Mouse (Mus musculus) granulocyte monocyte progenitor cell, adult 5-6 weeks (primary cell): Measurements from ENCODE around the gene Cfap61. TPM values are rescaled to one million over a fixed set of nuclear protein-coding genes. Genes with fewer than 3 reads are reported as not detected.

Experiments
- ATAC-seq: replicated peaks from 2 replicates; pipeline ENCODE4 v1.8.0; 2016; ENCODE audit warnings: mild to moderate bottlenecking, moderate TSS enrichment, inconsistent platforms; ENCODE audit not compliant: poor library complexity, severe bottlenecking
- total RNA-seq, 2 experiments: library from RNA; stranded (forward) in 1 of 2; stranded (reverse) in 1 of 2; fragments of 200-712, 200-1000 nt in 1 of 2; fragments of >200 nt in 1 of 2; fragmentation: Nextera tagmentation in 1 of 2; gene quantifications; 2 replicates each; pipeline ENCODE4 v1.2.3; 2014 to 2017

Gene Cfap61
- total RNA-seq, 2 experiments from 2014 or later, result not detected

DNA sequence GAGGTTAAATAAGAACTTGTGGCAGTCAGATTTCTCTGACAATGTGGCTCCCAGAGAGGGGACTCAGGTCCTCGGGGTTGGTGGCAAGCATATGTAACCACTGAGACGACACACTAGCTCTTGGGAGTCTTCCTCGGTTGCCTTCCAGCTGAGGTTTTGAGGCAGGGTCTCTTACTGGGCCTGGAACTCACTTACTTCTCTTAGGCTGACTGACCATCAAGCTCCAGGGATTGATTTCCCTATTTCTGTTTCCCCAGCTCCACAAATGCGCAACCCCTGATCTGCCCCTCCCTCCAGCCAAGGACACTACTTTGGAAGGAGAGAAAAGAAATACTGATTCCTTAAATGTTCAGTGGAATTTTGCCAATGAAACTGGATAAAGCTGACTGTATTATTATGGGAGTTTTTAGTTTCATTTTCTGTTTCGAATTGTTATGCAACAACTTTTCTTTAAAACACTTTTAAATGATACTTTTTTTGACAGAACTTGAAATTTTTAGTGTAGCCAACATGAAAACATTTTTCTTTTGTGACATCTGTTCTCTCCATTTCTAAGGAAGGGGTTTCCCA, 63.5 kb downstream of the Cfap61 start:
- peak; percentile 40 for ATAC-seq

DNA sequence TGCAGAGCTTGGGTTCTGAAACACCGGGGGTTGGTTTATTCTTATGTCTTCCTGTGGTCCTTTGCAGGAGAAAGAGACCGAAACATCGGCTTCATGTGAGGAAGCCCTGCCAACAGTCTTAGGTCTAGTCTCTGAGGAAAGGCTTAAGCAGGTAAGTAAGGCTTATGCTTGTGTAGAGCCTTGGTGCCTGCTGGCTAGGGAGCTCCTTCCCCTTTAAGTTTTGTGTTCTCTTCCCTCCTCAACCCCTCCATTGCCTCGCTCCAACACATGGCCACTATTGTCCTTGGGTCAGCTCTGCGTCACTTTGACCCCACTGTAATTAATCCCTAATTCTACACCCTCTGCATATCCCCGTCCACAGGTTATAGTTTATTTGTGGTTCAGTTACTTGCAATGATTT, 74.2 kb downstream of the Cfap61 start:
- ATAC-seq, result no peak

DNA sequence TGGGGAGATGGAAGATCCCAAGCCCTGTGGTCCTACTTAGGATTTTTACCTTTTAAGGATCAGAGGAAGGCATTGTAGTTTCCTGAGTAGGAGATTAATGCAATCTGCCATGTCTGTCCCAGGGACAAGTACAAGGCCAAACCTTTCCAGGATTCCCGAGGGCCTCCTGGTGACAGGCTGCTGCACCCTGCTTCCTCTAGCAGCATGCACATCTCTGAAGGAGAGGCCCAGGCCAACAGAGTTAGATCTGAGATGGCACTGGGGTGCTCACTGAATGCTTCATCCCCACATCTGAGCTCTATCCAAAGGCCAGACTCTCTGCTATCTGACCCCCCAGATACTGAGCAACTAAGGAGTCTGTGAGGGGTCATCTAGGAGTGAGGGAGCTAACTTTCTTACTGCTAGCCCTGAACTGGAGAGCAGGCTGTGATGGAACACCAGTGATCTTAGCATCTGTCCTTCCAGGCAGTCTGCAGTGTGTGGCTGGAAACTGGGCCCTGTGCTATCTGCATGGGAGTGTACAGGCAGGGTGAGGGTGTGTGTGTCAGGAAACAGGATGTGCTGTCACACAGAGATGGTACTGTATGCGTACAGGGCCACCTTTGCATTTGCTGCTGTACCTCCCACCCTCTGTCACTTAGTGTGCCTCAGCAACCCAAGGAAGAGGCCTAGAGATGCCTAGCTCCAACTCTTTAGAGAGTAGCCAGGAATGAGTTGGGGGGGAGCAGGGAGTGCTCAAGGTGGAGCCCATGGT, 75.2 kb downstream of the Cfap61 start:
- ATAC-seq, result peak; percentile 37; the same call in 1 of the 2 replicates

DNA sequence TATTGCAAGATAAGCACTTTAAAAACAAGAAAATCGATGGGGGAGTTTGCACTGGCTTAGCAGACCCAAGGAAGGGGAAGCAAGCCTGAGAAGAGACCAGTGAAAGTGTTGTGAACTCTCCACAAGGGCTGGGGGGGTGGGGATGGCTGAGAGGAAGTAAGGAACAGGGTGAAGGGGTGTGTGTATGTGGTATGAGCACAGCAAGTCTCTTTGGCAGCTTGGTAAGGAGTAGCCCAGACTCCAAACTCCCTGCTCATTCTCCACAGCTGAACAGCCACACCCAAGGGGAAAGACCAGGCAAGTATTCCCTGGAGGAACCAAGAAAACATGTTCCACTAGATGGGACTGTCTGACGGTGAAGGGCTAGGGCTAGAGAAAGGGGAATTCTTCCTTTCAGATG, 76.2 kb downstream of the Cfap61 start:
- ATAC-seq, result peak; percentile 97

DNA sequence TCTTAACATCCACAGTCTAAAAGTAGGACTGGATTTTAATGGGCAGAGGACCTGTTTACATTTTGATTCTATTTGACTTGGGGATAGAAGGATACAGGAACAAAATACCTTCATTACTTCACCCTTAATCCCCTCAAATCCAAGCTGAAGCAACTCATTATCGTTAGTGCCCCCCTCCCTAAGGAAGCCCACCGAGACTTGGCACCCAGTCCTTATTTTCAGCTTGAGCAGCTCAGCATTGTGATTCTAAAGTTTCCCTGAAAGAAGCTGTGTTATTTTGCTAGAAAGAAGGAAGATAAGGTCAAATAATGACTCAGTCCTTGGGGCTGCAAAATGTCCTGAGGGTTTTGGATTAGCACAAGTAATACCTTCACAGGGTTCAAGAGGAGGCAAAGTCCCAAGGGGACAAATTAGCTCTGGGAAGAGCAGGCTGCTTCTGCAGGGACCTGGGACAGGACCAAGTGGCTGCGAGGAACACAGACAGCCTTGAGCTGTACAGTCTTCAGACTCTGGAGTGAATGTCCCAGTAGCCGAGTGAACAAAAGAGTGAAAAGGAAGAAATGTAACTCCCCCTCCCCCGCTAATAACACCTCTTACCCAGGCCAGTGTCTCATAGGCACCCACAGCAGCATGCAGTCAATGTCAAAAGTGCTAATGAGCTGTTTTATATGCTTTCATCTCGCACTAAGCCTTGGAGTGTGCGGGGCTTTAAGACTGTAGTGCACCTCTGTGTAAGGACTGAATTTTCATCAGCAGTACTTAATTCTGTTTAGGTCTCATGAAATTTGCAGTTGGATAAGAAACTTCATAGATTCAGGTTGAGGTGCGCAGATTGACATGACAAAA, 81.0 kb downstream of the Cfap61 start:
- no peak for ATAC-seq

DNA sequence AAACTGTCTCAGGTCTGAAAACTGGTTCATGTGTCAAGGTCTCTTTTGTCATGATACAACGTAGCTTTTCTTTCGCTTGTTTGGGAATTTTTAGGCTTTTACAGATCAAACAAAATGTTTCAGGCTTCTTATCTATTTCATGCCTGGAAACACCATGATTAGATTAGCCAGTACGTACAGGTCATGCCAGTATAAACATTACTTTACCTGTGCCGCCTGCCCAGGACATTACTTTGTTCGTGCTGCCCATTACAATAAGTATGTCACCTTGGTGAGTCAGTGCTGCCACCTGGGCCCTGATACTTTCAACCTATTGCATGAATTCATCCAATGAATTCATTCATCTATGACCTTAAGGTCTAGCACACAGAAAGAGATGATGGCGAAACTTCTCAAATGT, 88.3 kb downstream of the Cfap61 start:
- ATAC-seq, result no peak

DNA sequence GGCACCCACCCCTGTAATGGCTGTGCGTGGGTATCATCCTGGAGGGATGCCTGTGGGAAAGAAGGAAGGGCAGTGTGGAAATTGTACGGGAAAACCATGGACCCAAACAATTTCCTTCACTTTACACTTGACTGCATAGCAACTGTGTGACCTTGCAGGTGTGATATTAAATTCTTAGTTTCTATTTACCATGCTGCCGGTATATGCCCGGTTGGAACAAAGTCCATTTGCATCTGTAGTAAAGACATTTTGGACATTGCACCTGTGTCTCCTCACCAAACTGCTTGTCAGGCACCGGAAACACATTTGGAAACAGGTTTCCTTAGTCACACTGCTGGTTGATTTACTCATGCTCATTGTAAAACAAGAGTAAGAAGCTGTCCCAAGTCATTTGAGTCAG, 109.1 kb downstream of the Cfap61 start:
- no peak for ATAC-seq

DNA sequence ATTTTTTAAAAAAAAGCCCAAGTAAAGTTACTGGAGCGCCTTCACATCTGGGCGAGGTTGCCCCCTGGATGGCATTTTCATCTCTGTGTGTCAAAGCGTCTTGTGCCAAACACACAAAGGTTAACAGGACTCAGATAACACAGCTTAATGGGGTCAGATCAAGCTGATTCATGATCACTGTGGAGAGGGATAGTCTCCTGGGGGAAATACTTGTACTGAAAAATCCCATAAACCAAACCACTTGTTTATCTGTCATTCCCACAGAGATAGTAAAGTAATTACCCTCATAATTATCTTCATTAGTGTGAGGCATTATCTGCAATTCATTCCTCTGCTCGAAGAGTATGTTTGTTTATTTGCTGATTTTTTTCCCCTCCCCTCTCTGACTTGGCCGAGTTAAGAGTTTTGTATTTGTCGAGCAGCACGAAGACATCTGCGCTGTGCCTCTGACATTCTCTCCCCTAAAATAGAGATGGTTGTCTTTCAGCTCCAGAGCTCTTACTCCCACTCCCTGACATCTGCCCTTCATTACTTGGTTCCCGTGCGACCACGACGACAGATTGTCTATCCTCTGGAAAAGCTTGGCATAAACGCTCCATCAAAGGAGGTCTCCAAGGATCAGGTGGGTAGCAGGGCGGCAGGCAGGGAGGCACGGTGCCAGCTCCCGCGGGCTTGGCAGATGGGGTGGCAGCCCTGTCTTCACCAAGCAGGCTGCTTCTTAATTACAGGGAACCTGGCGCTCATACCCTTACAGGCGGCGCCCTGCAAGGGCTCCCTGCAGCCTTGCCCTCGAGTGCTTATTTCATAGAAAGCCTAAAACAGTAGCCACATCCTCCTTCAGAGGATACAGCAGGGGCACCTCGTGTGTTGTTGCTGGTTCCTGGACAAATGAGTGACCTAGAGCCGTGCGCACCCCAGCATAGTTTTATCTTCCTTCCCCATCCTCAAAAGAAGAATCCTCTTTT, 110.6 kb downstream of the Cfap61 start:
- peak; percentile 58 for ATAC-seq

DNA sequence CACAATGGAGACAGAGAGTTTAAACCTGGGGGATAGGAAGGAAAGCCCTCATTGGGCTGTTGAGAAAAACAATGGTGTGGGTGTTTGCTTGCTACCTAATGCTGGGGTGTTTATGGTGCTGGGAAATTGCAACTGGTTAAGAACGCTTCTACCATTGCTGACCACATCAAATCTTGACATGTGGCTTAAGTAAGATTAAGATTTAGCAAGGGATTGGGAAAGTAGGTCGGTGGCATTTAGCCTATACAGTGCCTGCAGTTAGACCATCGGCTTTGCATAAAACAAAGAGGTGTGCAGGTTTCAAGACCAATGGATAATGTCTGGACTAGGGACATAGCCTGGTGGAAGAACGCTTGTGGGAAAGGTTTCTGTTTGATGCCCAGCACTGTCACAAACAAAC, 113.1 kb downstream of the Cfap61 start:
- ATAC-seq, result no peak

DNA sequence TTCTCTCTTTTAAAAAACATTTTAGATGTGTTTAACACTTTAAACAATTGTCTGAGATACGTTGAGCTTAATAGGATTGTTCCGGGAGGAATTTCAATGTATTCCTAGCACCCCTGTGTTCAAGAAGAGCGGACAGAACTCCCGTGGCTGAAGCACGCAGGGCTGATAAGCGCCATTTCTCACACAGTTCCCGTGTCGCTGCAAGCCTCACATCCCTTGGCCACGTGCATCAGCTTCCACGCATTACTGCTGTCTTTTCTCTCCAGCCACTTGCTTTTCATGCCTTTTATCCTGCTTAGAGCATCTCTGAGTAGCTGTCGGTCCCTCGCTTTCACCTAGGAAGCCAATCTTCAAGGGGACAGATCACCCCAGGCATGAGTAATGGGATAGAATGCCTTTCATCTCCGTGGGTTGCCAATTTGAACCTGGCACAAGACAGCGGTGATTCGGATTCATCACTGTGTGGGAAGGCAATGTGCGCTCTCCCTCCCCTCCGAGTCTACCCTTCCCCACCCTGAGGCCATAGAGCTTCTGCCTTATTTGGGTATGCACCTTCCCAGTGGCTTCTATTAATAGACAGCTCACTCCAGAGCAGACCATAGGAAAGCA, 113.7 kb downstream of the Cfap61 start:
- ATAC-seq, result no peak

DNA sequence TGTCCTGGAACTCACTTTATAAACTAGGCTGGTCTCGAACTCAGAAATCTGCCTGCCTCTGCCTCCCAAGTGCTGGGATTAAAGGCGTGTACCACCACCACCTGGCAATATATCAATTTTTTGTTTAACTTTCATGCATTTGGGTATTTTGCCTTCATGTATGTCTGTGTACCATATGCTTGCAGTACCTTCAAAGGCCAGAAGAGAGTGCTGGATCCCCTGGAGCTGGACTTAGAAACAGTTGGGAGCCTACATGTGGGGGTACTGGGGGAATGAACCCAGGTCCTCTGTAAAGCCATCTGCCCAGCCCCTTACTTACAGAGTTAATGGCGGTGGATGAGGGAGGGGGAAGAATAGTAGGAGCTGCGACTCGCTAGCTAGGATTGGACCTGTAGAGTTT, 114.8 kb downstream of the Cfap61 start:
- no peak; the same call in 1 of the 2 replicates for ATAC-seq

DNA sequence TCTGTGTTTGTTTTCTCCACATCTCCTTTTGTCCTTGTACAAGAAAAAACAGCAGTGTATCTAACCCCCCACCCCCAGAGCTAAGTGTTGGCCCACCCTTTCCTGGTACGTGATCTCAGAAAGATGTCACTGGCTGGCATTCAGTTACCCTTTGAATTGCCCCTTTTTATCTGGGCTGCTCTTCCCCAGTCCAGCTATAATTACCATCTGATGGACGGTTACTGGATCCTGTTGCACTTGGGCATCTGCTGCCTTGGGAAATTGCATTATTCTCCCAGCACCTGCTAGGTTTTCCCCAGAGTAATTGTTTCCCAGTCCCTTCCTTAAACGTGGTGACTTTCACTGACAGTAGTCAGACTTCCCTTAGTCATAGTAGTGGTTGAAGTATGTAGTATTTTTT, 115.5 kb downstream of the Cfap61 start:
- no peak for ATAC-seq

DNA sequence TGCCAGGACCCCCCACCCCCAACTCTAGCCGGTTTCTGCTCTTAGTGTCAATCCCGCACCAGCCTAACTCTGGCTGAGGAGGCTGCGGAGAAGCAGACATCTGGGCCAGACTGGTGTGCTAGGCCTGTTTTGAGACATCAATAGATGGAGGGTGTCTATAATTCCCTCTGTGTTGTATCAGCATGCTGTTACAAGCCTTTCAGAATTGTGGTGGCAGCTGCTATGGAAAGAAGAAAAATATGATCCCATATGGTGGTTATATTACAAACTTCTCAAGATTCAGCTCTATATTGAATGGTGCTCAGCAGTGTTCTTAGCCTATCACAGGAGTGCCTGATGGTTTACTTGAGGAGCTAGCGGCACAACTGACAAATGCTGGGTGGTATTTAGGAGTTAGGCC, 116.8 kb downstream of the Cfap61 start:
- no peak for ATAC-seq

DNA sequence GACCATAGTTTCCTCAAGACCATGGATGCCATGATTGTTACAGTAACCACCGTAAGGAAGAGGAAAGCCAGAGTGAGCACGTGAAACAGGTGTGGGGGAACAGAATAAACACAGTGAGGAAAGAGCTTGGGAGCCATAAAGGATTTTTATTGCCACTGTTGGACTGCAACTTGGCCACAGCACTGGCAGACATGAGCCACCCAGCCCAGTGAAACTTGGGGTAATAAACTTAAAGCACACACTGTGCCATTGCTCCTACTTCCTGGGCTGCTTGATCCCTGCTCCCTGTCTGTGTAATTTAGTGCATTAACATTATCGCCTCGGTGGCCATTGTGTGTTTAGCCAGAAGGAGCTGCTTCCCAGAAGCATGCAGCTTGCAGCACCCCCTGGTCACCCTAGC, 122.5 kb downstream of the Cfap61 start:
- no peak for ATAC-seq

DNA sequence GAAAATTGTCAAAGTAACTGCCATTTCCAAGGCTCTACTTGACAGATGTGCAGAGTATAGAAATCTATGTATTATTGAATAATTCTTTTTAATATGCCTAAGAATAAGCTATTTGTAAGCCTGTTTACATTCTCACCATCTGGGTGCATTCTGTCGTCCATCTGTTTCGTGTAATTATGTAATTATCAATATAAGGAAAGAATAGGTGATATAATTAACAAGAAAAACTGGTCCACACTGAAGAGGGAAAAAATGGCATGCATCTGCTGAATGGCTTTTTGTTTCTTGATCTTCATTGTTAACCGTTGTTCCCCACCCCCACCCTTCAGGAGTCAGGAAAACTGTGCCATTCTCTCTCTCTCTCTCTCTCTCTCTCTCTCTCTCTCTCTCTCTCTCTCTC, 124.2 kb downstream of the Cfap61 start:
- no peak for ATAC-seq

DNA sequence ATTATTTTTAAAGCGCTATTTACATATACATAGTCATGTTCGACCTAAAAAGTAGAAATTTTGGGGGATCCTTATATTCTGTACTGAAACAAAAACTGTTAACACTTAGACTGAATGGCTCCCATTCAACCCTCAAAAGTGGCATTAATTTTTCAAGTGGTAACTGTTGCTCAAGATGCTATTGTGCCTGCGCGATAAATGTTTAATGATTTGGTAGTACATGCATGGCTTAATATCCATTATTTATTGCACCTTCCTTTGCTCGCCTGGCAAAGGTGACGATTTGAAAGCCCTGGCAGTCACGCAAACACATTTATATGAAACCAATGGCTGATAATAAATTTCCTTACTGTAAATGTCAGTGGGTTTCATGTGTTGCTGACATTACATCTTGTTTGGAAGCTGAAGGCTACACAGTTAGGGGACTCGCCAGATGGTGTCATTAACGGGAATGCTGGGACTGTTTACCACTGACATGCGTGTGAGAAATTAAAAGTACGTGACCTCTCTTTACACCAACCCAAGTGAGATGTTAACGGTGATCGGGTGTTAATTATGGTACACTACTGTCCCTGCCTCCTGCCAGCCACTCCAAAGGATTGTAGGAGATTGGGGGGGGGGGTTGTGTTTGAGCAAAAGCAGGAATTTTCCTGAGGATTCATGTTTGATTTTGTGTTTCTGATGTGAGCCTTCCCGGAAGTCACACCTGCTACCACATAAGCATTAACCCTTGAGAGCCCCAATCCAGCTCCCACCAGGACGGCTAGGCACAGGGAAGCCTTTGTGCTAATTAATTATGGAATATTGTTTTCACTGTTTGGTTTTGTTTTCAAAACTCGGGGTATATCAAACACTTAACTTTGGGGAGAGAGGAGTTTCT, 127.1 kb downstream of the Cfap61 start:
- no peak for ATAC-seq

DNA sequence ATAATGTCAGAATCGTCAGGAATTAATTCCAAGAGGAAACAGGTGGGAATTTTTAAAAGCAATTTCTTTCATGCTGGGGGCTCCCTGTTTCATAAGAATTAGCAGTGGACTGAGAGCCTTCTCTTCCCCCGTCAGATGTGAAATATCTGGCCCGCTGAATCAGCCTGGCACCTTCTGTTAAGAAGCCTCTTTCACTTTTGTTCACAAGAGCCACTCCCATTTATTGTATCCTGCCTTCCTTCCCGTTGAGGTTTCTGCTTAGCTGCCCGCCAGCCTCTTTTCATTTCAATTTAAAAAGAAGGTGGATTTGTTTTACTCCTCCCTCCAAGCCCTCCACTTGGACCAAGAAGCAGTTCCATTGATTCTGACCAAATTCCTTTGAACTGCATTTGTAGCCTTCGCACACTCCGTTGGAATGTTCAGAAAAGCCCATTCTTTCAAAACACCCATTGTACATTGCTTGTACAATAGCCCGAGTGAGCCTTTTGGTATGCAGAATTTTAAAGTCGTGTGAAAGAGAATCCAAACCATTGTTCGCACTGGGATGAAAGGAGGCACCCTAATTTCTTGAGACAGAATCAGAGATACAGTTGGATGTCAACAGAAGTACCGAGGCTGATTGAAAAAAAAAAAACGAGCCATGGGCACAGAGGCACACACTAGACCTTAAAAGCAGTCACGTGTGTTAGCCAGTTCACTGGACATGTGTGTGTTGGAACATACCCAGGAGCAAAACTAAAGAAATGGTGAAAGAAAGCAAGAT, 127.9 kb downstream of the Cfap61 start:
- peak; percentile 81 for ATAC-seq
